Comparison of ENCODE assay signal across 26 mouse cellular contexts in genomic region chr2:60534755-60535154, GRCm38 (mm10). TPM values are rescaled to one million over a fixed set of nuclear protein-coding genes. Genes with fewer than 3 reads are reported as not detected.
DNase-seq lines count a peak whose midpoint lies in the region; ATAC-seq lines count a peak whose summit lies in the region.
"Had no signal": no experiment of that assay in that cellular context is flagged by ENCODE, and none has a peak within 500 bp of the region (broad histone marks: within the 10 kb centered on the region; RNA-seq: fewer than 3 reads in every experiment).

No protein-coding gene starts in this region.

- H3K9ac ChIP-seq in hindbrain, embryonic 14.5 days, result no peak overlapping the region
- H3K9ac ChIP-seq in hindbrain, embryonic 12.5 days, result no peak overlapping the region
- H3K9ac ChIP-seq in midbrain, embryonic 13.5 days (replicated peaks), result no peak overlapping the region
- H3K9ac ChIP-seq in midbrain, embryonic 15.5 days, result no peak overlapping the region
- H3K9ac ChIP-seq in midbrain, embryonic 11.5 days (ENCODE audit: low read length), result no peak overlapping the region
- H3K9ac ChIP-seq: embryonic facial prominence, embryonic 12.5 days; forebrain, embryonic 13.5 days; forebrain, embryonic 15.5 days had no signal

- H3K4me3 ChIP-seq in hindbrain, embryonic 14.5 days (replicated peaks; ENCODE audit: low read length), result no peak overlapping the region
- H3K4me3 ChIP-seq in hindbrain, embryonic 12.5 days, result no peak overlapping the region
- H3K4me3 ChIP-seq in midbrain, embryonic 13.5 days (replicated peaks), result no peak overlapping the region
- H3K4me3 ChIP-seq in midbrain, embryonic 10.5 days, result no peak overlapping the region
- no peak overlapping the region for H3K4me3 ChIP-seq in midbrain, embryonic 15.5 days
- no peak overlapping the region for H3K4me3 ChIP-seq in midbrain, embryonic 11.5 days (ENCODE audit: low read depth, low read length)
- H3K4me3 ChIP-seq: embryonic facial prominence, embryonic 10.5 days; embryonic facial prominence, embryonic 12.5 days; forebrain, embryonic 13.5 days; forebrain, embryonic 15.5 days had no signal

- 60% methylated on average over 8 of the region's 8 CpGs for WGBS in hindbrain, embryonic 14.5 days
- WGBS in hindbrain, embryonic 12.5 days, result 82% methylated on average over 8 of the region's 8 CpGs
- 70% methylated on average over 8 of the region's 8 CpGs for WGBS in midbrain, embryonic 13.5 days
- 91% methylated on average over 8 of the region's 8 CpGs for WGBS in midbrain, embryonic 10.5 days
- WGBS in midbrain, embryonic 15.5 days, result 68% methylated on average over 8 of the region's 8 CpGs
- 92% methylated on average over 8 of the region's 8 CpGs for WGBS in midbrain, embryonic 11.5 days

- DNase-seq in heart, adult 11 months, result peak; percentile 84
- no peak for DNase-seq in heart, adult 8-10 months (ENCODE audit: low spot score)
- no peak for DNase-seq in hindbrain, embryonic 14.5 days (ENCODE audit: low spot score)
- no peak for DNase-seq in midbrain, embryonic 10.5 days (ENCODE audit: low spot score)
- no peak for DNase-seq in midbrain, embryonic 11.5 days (ENCODE audit: low spot score, missing footprints)
- DNase-seq: adrenal gland, adult 8-10 months; adrenal gland, postnatal 14 days; adrenal gland, postnatal 36 days; B cell, adult 2 months; cerebellum, adult 11-12 months; cerebellum, adult 2 months; cerebellum, adult 9-10 months; cerebellum, postnatal 10 days; cerebellum, postnatal 25 days had no signal

- no peaks in the 10 kb centered on the region for H3K9me3 ChIP-seq in hindbrain, embryonic 14.5 days (ENCODE audit: control insufficient read depth, low read length)
- no peaks in the 10 kb centered on the region for H3K9me3 ChIP-seq in hindbrain, embryonic 12.5 days (replicated peaks)
- H3K9me3 ChIP-seq in midbrain, embryonic 13.5 days, result no peaks in the 10 kb centered on the region
- H3K9me3 ChIP-seq in midbrain, embryonic 10.5 days (replicated peaks), result no peaks in the 10 kb centered on the region
- H3K9me3 ChIP-seq in midbrain, embryonic 15.5 days, result no peaks in the 10 kb centered on the region
- no peaks in the 10 kb centered on the region for H3K9me3 ChIP-seq in midbrain, embryonic 11.5 days (ENCODE audit: control insufficient read depth, low read length)
- H3K9me3 ChIP-seq: embryonic facial prominence, embryonic 10.5 days; embryonic facial prominence, embryonic 12.5 days; forebrain, embryonic 13.5 days; forebrain, embryonic 15.5 days; G1E had no signal

- H3K4me2 ChIP-seq in hindbrain, embryonic 14.5 days (replicated peaks), result no peak overlapping the region
- no peak overlapping the region for H3K4me2 ChIP-seq in hindbrain, embryonic 12.5 days (replicated peaks)
- no peak overlapping the region for H3K4me2 ChIP-seq in midbrain, embryonic 13.5 days (replicated peaks)
- H3K4me2 ChIP-seq in midbrain, embryonic 15.5 days, result no peak overlapping the region
- H3K4me2 ChIP-seq in midbrain, embryonic 11.5 days, result no peak overlapping the region
- H3K4me2 ChIP-seq: embryonic facial prominence, embryonic 12.5 days; forebrain, embryonic 13.5 days; forebrain, embryonic 15.5 days had no signal

- peak; percentile 29; the same call in 1 of the 2 replicates for ATAC-seq in hindbrain, embryonic 14.5 days (ENCODE audit: low FRiP score)
- ATAC-seq in hindbrain, embryonic 12.5 days (ENCODE audit: low FRiP score), result no peak
- peak; percentile 57; the same call in 1 of the 2 replicates for ATAC-seq in midbrain, embryonic 13.5 days
- 0 out of 2 replicates have a peak, but pooled peaks have one; percentile 49 for ATAC-seq in midbrain, embryonic 15.5 days (replicated peaks)
- ATAC-seq in midbrain, embryonic 11.5 days (ENCODE audit: low FRiP score), result no peak
- ATAC-seq: activated CD4-positive, CD25-positive, alpha-beta regulatory T cell, adult 4 months; CD4-positive, CD25-positive, alpha-beta regulatory T cell, adult 4 months; forebrain, embryonic 13.5 days; forebrain, embryonic 15.5 days; Patski had no signal

- no peaks in the 10 kb centered on the region for H3K36me3 ChIP-seq in hindbrain, embryonic 14.5 days (replicated peaks; ENCODE audit: control insufficient read depth, insufficient read depth)
- no peaks in the 10 kb centered on the region for H3K36me3 ChIP-seq in hindbrain, embryonic 12.5 days
- no peaks in the 10 kb centered on the region for H3K36me3 ChIP-seq in midbrain, embryonic 13.5 days
- no peaks in the 10 kb centered on the region for H3K36me3 ChIP-seq in midbrain, embryonic 10.5 days
- no peaks in the 10 kb centered on the region for H3K36me3 ChIP-seq in midbrain, embryonic 15.5 days (replicated peaks)
- no peaks in the 10 kb centered on the region for H3K36me3 ChIP-seq in midbrain, embryonic 11.5 days (ENCODE audit: control insufficient read depth, insufficient read depth, low read length)
- H3K36me3 ChIP-seq: embryonic facial prominence, embryonic 10.5 days; embryonic facial prominence, embryonic 12.5 days; forebrain, embryonic 15.5 days; G1E had no signal

- H3K27me3 ChIP-seq in hindbrain, embryonic 14.5 days (ENCODE audit: control insufficient read depth, insufficient read depth, low read length), result no peaks in the 10 kb centered on the region
- H3K27me3 ChIP-seq in hindbrain, embryonic 12.5 days, result no peaks in the 10 kb centered on the region
- no peaks in the 10 kb centered on the region for H3K27me3 ChIP-seq in midbrain, embryonic 13.5 days
- H3K27me3 ChIP-seq in midbrain, embryonic 10.5 days (ENCODE audit: low read depth, poor library complexity, severe bottlenecking), result no peaks in the 10 kb centered on the region
- H3K27me3 ChIP-seq in midbrain, embryonic 15.5 days (replicated peaks), result no peaks in the 10 kb centered on the region
- no peaks in the 10 kb centered on the region for H3K27me3 ChIP-seq in midbrain, embryonic 11.5 days (ENCODE audit: control insufficient read depth, insufficient read depth, low read length)
- H3K27me3 ChIP-seq: CH12.LX; embryonic facial prominence, embryonic 12.5 days; forebrain, embryonic 13.5 days; forebrain, embryonic 15.5 days; Patski had no signal

- H3K4me1 ChIP-seq in hindbrain, embryonic 14.5 days (replicated peaks; ENCODE audit: control insufficient read depth, insufficient read depth, low read length), result 0 out of 2 replicates have a peak, but pooled peaks cover 11% of the 10 kb centered on the region
- H3K4me1 ChIP-seq in hindbrain, embryonic 12.5 days, result peaks cover 4% of the 10 kb centered on the region; the same call in 1 of the 2 replicates
- no peaks in the 10 kb centered on the region; the same call in 1 of the 2 replicates for H3K4me1 ChIP-seq in midbrain, embryonic 13.5 days (replicated peaks)
- no peaks in the 10 kb centered on the region for H3K4me1 ChIP-seq in midbrain, embryonic 10.5 days
- H3K4me1 ChIP-seq in midbrain, embryonic 15.5 days, result no peaks in the 10 kb centered on the region
- H3K4me1 ChIP-seq in midbrain, embryonic 11.5 days (ENCODE audit: control insufficient read depth, insufficient read depth, low read length), result no peaks in the 10 kb centered on the region
- H3K4me1 ChIP-seq: embryonic facial prominence, embryonic 10.5 days; embryonic facial prominence, embryonic 12.5 days; forebrain, embryonic 13.5 days; forebrain, embryonic 15.5 days had no signal

- peak overlapping the region; percentile 49; the same call in 1 of the 2 replicates for H3K27ac ChIP-seq in hindbrain, embryonic 14.5 days
- H3K27ac ChIP-seq in hindbrain, embryonic 12.5 days, result no peak overlapping the region
- H3K27ac ChIP-seq in midbrain, embryonic 13.5 days, result peak overlapping the region; percentile 63; the same call in 1 of the 2 replicates
- no peak overlapping the region for H3K27ac ChIP-seq in midbrain, embryonic 10.5 days (replicated peaks)
- H3K27ac ChIP-seq in midbrain, embryonic 15.5 days, result peak overlapping the region; percentile 5; the same call in 1 of the 2 replicates
- H3K27ac ChIP-seq in midbrain, embryonic 11.5 days (ENCODE audit: low read depth, low read length), result no peak overlapping the region
- H3K27ac ChIP-seq: embryonic facial prominence, embryonic 10.5 days; embryonic facial prominence, embryonic 12.5 days; forebrain, embryonic 13.5 days; forebrain, embryonic 15.5 days had no signal

RNA-seq across cellular contexts. Expression of gene Pla2r1, which starts 18.4 kb away (rescaled TPM):
- 1 to 10 TPM; 1.4 to 3.0 (median 1.5) TPM for total RNA-seq in heart, adult 8-10 months (2022)
- 0.81 and 1.1 TPM in 2 replicates for polyA plus RNA-seq in hindbrain, embryonic 14.5 days (2014; fragmentation: Nextera tagmentation; extraction: Ambion mirVana)
- 0.90 and 1.5 TPM in 2 replicates for polyA plus RNA-seq in hindbrain, embryonic 12.5 days (2016; fragmentation: Nextera tagmentation; extraction: Ambion mirVana)
- 0.18 and 0.42 TPM in 2 replicates for polyA plus RNA-seq in midbrain, embryonic 13.5 days (2015; fragmentation: Nextera tagmentation; extraction: Ambion mirVana)
- 0.81 and 1.0 TPM in 2 replicates for polyA plus RNA-seq in midbrain, embryonic 10.5 days (2016; fragmentation: Nextera tagmentation; extraction: Ambion mirVana)
- 0.38 and 0.50 TPM in 2 replicates for polyA plus RNA-seq in midbrain, embryonic 15.5 days (2015; fragmentation: Nextera tagmentation; extraction: Ambion mirVana)
- polyA plus RNA-seq in midbrain, embryonic 11.5 days (2014; fragmentation: Nextera tagmentation; extraction: Ambion mirVana), result 0.36 and 0.66 TPM in 2 replicates
- total RNA-seq: CH12.LX had no signal
- polyA plus RNA-seq: CD4-positive, CD25-positive, alpha-beta regulatory T cell, adult 4 months; G1E had no signal

Comparison
In these comparisons a context has a peak if more than half of its experiments do, and no peak if none do; other contexts are left out.
1. ATAC-seq: peak in hindbrain, embryonic 14.5 days (single experiment), midbrain, embryonic 13.5 days (single experiment) and midbrain, embryonic 15.5 days (single experiment); none in hindbrain, embryonic 12.5 days (single experiment) and midbrain, embryonic 11.5 days (single experiment).
2. H3K27ac ChIP-seq: peak in hindbrain, embryonic 14.5 days (single experiment), midbrain, embryonic 13.5 days (single experiment) and midbrain, embryonic 15.5 days (single experiment); none in hindbrain, embryonic 12.5 days (single experiment), midbrain, embryonic 10.5 days (single experiment) and midbrain, embryonic 11.5 days (single experiment).